Mouse (Mus musculus): ENCODE data around the gene Prcp.

The Prcp gene

DNA sequence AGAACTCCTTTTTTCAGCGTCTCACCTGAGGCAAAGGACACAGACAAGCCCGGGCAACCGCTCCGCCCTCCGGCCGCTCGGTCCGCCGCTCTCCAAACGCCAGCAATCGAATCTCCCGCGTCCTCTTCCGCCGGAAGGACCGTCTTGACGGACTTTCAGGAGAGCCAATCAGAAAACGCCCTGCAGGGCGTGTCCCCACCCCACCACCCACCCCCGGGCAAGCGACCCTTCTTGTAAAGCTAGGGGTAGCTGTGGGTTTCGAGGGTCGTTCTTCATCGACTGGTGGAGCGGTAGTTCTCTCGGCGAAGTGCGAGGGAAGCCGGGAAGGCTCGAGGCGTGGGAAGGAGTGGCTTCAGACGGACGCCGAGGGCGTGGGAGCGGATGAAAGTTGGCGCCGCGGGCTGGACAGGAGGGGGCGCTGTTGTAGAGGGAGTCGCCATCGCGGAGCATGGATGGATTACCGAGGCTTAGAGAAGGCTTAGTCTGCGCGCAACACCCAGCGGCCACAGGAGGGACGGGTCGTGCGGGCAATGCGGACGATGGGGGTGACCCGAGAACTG lies at the start of gene Prcp, which contains the start of gene Ddias:
Gene Prcp, plus strand, starts transcription at position 355 of the 560 bp plus-strand sequence.
Gene Ddias, minus strand, starts transcription at position 132 of the 560 bp plus-strand sequence.
- peak; percentile 92 for DNase-seq (ENCODE audit: low read depth, low spot score)

DNA sequence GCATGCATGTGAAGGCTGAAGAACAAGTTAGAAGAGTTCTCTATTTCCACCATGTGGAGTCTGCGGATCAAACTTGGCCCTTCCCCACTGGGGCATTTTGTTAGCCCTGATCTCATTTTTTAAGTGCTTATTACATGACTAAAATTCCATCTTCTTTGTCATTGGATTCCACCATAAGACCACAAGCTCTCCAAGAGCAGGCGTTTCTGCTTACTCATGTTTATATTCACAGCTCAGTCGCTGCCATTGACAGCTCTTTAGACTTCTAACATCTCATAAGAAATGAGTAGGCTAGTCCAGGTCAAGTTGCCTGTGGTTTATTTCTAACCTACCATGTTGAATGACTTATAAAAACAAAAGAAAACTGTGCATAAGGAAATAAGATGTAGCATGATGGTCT lies 48.0 kb upstream of the Prcp start:
- no peak for DNase-seq (ENCODE audit: low read depth, low spot score)

DNA sequence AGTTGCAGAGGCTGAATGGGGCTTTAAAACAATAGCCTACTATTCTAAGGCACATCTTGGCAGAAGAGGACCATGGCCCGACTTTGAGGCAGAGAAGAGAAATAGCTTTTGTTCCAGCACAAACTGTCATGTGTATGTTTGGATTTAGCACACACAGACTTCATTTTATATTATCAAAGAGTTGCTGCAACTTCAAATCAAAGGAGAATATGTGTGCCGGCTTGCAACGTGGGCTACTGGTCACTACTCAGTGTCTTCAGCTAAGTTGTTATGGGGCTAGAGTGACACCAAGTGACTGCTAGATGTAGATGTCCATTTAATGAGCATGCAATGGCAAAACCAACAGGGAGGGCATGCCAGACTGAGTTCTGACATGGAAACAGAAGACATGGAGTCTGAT lies 46.3 kb upstream of the Prcp start:
- peak; percentile 50 for DNase-seq (ENCODE audit: low read depth, low spot score)

DNA sequence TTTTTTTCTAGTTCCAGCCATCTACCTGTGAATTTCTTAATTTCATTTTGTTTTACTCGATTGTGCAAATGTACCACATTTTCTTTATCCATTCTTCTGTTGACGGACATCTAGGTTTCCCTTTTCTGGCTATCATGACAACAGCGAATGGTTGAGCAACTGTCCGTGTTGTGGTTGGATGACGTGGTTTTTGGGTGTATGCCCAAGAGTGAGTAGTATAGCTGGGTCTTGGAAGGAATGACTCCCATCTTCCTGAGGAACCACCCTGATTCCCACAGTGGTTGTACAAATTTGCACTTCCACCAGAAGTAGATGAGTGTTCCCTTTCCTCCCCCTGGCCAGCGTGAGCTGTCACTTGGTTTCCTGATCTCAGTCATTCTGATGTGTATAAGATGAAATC lies 41.9 kb upstream of the Prcp start:
- no peak for DNase-seq (ENCODE audit: low read depth, low spot score)

DNA sequence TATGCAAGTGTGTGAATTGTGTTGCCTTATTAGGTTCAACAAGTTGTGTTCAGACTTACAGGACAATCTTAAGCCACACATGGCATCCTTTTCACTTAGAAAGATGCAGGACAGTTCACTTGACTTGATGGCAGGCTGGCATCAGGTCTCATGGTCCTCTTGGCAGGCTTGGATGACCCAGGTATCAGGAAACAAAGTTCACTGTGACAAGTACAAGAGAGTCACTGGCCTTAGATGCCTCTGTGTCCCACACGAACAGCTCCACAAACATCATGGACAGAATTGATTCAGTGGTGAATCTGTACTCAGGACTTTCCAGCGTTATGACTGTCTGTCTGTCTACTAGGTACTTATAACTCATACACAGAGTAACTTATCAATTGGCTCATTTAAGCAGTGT lies 39.9 kb upstream of the Prcp start:
- no peak for DNase-seq (ENCODE audit: low read depth, low spot score)

DNA sequence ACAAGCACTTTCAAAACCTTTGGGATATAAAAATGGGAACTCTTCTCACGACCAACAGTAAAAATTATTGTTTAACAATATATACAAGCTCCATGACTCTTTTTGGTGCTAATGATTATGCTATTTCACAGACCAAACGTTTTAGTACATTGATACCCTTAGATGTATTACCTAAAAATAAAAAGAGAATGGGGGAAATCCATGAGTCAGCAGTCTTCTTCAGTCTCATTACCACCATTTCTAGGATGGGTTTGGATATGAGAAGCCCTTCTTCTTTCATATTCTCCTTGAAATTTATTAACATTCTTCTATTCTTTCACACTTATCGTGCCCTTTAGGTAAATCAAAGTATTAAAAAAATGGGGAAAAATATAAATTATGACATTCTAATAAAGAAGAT lies 37.8 kb upstream of the Prcp start:
- no peak for DNase-seq (ENCODE audit: low read depth, low spot score)

DNA sequence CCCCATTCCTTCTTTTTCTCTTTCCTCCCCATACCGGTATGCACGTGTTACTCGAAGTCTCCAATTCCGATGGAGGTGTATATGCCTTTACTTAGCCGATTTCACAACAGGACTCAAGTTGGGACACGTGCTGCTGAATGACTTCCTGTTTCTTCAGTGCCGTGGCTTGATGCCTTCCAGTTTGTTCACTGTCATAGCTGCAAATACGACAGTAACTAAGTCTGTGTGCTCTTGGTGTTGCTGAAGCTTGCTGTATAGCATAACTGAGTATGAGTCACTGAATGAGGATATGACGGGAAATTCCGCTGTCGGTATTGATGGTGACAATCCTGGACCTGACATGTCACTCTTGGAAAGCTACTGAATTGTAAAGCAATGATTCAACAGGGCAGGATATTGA lies 37.0 kb upstream of the Prcp start:
- no peak for DNase-seq (ENCODE audit: low read depth, low spot score)

DNA sequence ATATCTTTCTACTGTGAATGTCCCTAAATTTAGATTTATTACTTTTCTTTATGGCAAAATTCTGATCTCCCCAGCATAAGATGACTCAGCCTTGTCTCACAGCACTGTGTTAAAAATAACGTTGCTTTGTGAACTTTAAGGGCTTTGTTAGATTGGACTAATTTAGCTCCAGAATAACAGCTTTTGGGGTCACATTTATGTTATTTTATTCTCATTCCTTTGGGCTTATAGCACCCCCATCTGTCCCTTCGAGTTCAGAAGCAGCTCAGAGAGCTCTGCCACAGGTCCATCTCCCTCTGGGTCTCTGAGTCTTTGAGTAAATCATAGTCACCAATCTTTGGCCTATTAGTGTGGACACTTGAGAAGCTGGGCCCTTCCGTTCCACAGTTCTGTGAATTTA lies 36.4 kb upstream of the Prcp start:
- DNase-seq (ENCODE audit: low read depth, low spot score): no peak

DNA sequence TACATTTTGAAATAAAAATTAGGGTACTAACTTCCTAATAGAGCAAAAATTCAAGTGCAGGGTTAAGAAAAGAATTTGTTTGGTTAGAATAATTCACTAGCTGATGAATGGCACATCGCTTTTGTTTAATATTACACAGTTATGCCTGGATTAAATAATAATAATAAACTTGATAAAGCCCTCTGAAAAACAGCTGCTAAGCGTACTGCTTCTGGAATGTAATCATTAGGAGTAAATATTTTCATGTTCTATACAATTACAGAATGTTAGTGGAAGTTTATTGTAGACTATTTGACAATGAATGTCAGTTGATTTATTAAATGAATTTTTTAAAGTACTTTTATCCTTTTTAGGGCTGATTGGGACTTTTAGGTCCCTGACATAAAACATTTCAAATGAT lies 32.0 kb upstream of the Prcp start:
- DNase-seq (ENCODE audit: low read depth, low spot score): no peak

DNA sequence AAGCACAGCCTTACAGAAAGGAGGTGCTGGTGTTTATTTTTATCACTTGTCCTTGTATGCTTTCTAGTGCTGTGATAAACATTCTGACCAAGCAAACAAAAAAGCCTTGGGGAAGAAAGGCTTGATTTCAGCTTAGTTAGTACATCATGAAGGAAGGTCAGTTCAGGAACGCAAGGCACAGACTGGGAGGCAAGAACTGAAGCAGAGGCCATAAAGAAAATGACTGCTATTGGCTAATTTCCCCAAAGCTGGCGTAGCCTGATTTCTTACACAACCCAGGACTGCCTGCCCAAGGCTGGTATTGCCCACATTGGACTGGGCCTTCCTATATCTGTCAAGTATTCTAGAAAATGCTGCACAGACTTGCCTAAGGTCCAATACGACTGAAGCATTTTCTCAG lies 26.0 kb upstream of the Prcp start:
- DNase-seq (ENCODE audit: low read depth, low spot score): no peak

DNA sequence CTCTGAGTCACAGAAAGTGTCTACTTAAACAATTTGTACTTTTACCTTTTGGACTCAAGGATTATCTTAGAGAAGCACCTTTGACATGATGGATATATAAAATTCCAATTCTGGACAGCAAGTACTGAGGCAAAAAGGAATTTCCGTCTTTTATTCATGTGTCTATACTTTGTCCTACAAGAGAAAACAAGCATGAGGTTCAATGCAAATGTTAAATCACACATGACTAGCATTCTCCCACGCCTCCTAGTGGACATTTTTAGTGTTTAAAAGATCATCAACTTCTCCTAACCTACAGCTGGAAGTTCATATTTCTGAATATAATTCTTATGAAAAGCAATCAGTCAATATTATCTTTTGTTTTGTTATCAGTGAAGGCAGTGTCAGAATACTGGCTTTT lies 7.7 kb upstream of the Prcp start:
- DNase-seq (ENCODE audit: low read depth, low spot score): no peak

DNA sequence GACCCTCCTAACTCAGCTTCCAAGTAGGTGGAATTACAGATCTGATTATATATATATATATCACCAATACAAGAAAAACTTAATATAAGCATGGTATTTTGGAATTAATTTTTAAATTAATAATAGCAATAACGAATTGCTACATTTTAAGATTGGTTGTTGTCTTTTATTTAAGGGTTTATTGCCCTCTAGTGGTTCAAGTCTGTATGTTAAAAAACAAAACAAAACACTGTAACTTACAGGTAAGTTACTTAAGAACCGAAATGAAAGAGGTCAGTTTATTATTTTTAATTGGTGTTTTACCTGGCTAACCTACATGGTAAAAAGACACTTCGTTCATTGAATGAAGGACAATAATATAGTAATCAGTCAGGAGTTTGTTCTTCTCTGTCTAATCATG lies 4.1 kb upstream of the Prcp start:
- DNase-seq (ENCODE audit: low read depth, low spot score): no peak

DNA sequence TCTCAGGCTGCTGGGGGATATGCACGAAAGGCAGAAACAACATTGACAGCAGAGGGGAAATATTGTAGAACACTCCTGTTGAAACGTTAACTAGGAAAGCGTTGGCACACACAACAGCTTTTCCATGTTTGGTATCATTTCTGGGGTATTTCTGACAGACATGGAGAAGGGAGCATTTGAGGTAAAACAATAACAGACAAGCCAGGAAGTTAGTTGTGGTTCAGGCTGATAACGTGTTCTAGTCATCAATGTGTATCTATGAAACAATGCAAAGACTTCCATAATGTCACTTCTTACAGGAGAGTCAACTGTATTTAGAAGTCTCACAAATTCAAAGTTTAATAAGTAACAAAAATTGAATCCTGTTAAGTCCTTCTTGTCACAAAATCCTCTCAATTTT lies 2.7 kb upstream of the Prcp start:
- no peak for DNase-seq (ENCODE audit: low read depth, low spot score)

DNA sequence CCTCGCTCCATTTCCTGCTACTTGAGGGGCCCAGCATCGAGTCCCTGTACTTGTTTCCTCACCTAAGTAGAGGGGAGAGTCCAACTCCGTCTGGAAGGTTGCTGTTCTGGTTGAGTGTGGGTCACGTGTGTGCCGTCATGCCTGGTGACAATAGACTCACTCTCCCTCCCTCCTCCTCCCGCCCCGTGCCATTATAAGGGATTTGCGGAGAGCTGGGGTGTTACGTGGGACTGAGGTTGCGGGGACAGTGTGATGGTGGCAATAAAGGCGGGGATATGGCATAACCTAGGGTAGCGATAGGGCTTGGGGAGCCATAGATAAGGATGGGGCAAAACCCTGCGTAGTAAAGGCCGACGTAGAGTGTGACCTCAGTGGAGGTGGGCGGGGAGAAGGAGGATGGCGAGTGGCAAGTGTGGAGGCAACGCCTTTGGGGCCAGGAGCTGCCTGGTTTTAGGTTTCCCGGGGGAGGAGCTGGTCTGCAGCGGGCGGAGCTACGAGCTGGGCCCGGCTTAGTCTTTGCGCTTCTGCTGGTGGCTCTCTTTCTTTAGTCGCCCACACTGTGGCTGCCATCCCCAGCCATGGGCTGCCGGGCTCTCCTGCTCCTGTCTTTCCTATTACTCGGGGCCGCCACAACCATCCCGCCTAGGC lies 615 bp downstream of the Prcp start:
- DNase-seq (ENCODE audit: low read depth, low spot score): peak; percentile 71

DNA sequence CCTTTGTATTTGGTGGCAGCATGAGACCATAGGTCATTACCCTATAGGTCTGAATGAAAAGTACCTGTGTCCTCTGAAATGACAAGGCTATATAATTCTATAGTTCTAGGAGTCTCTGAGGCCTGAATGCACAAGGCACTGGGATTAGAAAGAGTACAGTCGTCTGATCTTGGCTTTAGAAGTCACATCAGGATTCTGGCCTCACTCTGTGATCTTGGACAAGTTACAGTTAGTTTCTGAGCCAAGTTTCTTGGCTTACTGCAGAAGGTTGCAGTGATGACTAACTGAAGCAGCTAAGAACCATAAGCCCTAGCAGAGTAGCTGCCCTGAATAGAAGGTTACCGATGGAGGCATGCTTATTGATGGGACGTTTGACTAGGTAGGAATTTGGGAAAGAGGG lies 1.8 kb downstream of the Prcp start:
- no peak for DNase-seq (ENCODE audit: low read depth, low spot score)

DNA sequence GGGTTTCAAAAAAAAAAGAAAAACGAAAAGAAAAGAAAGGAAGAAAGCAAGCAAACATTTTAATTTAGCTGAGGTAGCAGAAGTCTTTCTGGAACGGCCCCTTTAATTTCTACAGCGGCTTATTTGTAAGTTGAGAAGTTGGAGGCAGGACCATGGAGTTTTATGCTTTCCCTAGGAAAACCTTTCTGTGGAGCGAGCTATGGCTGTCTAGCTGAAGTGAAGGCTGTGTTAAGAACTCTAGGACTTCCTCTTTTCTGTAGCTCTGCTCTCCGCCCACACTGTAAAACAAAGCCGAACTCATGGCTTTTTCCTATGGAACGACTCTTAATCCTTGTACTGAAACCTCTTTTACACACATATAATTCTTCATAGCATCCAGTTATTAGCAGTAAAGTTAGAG lies 2.3 kb downstream of the Prcp start:
- no peak for DNase-seq (ENCODE audit: low read depth, low spot score)

DNA sequence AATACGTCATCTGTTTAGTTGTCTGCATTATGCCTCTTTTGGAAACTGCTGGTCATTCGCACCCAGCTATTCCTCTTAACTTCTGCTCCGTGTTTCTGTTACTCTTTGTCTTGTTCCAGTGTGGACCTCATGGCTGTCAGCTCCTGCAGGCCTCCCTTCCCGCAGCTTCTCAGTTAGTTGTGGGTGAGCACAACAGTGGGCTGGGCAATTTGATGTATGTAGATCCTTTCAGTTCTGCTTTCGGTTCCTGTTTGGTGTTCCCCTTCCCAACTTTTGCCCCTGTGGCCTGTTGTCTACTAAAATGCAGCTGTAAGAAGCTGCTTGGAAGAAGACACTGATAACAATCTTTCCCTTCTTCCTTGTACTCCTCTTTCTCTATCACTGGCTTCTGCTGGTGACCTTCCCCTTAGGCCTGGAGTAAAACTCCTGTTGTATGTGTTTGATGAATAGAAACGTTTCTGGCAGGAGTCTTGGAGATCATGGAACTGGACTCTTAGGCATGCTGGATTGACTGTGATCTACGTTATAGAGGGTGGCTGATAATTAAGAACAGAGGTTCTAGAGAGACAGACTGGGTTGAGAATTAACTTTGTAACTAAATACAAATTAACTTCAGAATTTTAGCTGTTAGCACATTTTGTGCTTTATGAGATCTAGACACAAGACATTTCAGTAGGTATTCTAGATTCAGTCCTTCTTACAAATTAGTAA lies 4.5 kb downstream of the Prcp start:
- DNase-seq (ENCODE audit: low read depth, low spot score): no peak

DNA sequence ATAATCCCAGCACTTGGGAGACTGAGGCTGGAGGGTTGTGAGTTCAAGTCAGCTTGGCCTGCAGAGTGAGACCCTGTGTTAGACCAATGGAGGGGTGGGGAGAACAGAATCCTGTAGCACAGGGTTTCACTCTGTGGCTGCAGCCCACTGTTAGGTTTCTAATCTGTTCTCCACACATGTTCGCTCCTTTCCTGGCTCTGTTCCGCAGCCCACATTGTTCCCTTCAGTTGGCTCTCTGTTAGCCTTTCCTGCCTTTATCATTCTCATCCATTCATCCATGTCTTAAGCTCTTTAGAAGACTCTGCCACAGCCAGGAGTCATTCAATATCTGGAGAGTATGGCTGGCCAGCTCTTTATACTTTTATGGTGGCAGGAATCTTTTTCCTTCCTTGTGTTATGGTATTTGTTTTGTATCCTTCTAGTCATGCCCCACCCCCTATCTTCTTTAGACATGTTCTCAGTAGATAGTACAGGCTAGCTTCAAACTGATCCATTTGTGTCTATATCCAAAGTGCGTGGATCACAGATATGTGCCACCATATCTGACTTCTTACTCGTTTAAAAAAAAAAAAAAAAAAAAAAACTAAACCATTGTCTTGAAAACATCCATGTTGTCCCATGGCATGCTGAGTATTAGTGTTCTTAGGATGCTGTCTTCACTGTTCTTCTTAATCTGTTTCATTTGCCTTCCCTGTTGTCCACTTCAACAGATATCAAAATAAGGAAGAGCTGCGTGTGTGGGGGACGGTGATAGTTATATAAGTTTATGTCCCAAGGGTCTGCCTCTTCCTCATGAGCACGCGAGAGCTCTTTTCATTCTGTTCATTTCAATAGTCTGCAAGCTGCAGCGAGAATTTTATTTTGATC lies 9.8 kb downstream of the Prcp start:
- DNase-seq (ENCODE audit: low read depth, low spot score): no peak

DNA sequence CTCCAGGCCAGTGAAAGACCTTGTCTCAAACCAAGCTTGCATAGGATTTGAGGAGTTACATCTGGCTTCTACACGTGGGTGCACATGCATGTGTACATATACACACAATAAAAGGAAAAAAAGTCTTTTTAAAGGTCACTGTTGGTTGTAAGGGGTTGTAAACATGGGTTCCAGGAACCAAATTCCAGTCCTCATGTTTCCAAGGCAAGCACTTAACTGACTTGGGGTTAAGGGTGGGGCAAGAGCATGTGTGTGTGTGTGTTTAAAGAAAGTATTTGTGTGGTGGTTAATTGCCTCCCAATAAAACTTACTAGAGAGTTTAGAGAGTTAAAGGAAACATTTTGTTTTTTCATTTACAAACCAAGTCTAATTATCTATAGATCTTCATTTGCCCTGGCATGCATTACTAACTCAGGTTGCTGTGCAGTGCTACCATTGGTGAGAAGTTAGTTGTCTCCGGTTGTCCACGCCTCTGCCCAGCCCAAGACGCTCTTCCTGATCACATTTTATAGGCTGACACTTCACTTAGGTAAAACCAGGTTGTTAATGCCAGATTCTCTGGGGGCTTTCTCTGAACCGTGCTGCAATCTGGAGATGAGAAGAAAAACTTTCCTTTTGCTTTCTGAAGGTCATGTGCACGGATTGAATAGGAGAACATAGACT lies 10.9 kb downstream of the Prcp start:
- no peak for DNase-seq (ENCODE audit: low read depth, low spot score)

DNA sequence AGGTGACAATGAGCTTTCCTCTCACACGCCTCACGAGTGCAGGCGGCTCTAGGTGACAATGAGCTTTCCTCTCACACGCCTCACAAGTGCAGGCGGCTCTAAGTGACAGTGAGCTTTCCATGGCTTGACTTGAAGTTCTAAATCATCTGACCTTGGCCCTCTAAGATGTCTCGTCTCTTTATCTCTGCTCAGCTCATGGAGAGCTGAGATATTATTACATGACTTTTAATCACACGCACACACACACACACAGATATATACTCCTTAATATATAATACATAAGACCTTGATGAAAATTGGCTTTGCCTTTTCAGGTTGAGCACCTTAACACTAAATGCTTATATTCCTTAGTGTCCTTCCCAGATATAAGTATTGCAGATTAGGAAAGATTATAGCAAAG lies 12.5 kb downstream of the Prcp start:
- DNase-seq (ENCODE audit: low read depth, low spot score): no peak

DNA sequence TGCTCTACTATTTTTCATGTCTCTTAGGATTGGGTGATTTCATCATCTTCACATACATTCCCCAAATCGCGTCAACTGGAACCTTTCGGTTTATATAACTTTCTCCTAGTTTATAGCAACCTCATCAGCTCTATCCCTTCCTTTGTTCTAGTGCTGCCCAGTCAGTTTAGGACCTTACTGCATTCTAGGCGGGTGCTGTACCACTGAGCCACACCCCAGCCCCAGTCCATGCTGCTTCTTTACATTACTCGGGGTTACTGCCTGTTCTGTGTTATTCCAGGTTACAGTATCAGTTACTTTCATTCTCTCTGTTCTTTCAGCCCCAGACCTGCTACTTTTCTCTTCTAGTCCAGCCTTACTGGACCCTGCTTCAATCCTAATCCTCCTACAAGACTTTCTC lies 13.0 kb downstream of the Prcp start:
- no peak for DNase-seq (ENCODE audit: low read depth, low spot score)

DNA sequence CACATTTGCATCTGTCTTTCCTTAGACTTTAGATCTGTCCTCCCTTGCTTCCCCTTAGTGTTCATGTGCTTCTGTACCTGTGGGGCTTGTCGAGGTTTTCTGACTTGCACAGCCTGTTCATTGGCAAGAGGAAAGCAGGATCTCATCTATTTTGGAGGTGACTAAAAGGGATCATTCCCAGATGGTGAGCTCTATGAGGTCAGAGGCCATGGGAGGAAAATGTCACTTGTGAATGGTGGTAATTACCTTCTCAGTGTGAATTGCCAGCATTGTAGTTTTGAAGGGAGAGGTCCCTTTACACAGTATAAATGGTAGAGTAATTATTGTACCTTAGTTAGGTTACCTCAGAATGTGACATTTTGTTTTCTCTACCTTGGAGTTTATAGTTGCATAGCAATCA lies 15.9 kb downstream of the Prcp start:
- DNase-seq (ENCODE audit: low read depth, low spot score): no peak
